Mouse (Mus musculus) kidney, adult 2 months (tissue): ENCODE results near the gene Dcun1d4.

Experiments used
- CTCF ChIP-seq: fragments of 200-500 bp; conservative IDR thresholded peaks from 2 replicates; pipeline ENCODE4 v1.5.1; 2011; ENCODE audit warnings: low read depth, mild to moderate bottlenecking, control low read depth, low read length, moderate library complexity, mixed read lengths; ENCODE audit not compliant: insufficient read depth, insufficient read length
- POLR2A ChIP-seq: fragments of 200-500 bp; IDR thresholded peaks from one replicate; pipeline ENCODE4 v1.6.1; 2011; ENCODE audit warnings: low read depth, low read length, control low read depth

- TF ChIP-seq CTCF (no peak), POLR2A (no peak)
These were observed 71.0 kb downstream of the Dcun1d4 start for GRCm38 (mm10) chr5:73551836-73552235.
